In genomic region chr2:27284441-27284840, GRCm38 (mm10) we compare ENCODE assay signal across 19 mouse cellular contexts. TPM values are rescaled to one million over a fixed set of nuclear protein-coding genes. Genes with fewer than 3 reads are reported as not detected.
DNase-seq lines count a peak whose midpoint lies in the region; ATAC-seq lines count a peak whose summit lies in the region.
"Had no signal": no experiment of that assay in that cellular context is flagged by ENCODE, and none has a peak within 500 bp of the region (broad histone marks: within the 10 kb centered on the region; RNA-seq: fewer than 3 reads in every experiment).

No protein-coding gene starts in this region.

- peaks cover 30% of the 10 kb centered on the region for H3K4me1 ChIP-seq in hindbrain, embryonic 10.5 days (replicated peaks)
- H3K4me1 ChIP-seq in hindbrain, embryonic 12.5 days, result peaks cover 4% of the 10 kb centered on the region

- no peak overlapping the region for H3K4me2 ChIP-seq in hindbrain, embryonic 12.5 days (replicated peaks)
- H3K4me2 ChIP-seq: embryonic facial prominence, embryonic 13.5 days; forebrain, embryonic 12.5 days; heart, embryonic 11.5 days; heart, embryonic 15.5 days had no signal

- no peaks in the 10 kb centered on the region for H3K27me3 ChIP-seq in hindbrain, embryonic 10.5 days (ENCODE audit: insufficient read depth, poor library complexity, severe bottlenecking)
- H3K27me3 ChIP-seq in hindbrain, embryonic 12.5 days, result no peaks in the 10 kb centered on the region
- H3K27me3 ChIP-seq: embryonic facial prominence, embryonic 13.5 days; forebrain, embryonic 12.5 days; heart, embryonic 15.5 days had no signal

- no peaks in the 10 kb centered on the region for H3K9me3 ChIP-seq in hindbrain, embryonic 10.5 days
- no peaks in the 10 kb centered on the region for H3K9me3 ChIP-seq in hindbrain, embryonic 12.5 days (replicated peaks)
- H3K9me3 ChIP-seq: embryonic facial prominence, embryonic 13.5 days; forebrain, embryonic 12.5 days; heart, embryonic 15.5 days had no signal

- H3K4me3 ChIP-seq in hindbrain, embryonic 10.5 days, result no peak overlapping the region
- no peak overlapping the region for H3K4me3 ChIP-seq in hindbrain, embryonic 12.5 days
- H3K4me3 ChIP-seq: embryonic facial prominence, embryonic 13.5 days; forebrain, embryonic 12.5 days; heart, embryonic 15.5 days had no signal

- 77% methylated on average over 7 of the region's 7 CpGs for WGBS in hindbrain, embryonic 10.5 days
- WGBS in hindbrain, embryonic 12.5 days, result 72% methylated on average over 7 of the region's 7 CpGs

- no peak for ATAC-seq in hindbrain, embryonic 12.5 days (ENCODE audit: low FRiP score)
- ATAC-seq: forebrain, embryonic 16.5 days had no signal

- peak overlapping the region; percentile 23; the same call in 1 of the 2 replicates for H3K27ac ChIP-seq in hindbrain, embryonic 10.5 days
- no peak overlapping the region for H3K27ac ChIP-seq in hindbrain, embryonic 12.5 days
- H3K27ac ChIP-seq: embryonic facial prominence, embryonic 13.5 days; forebrain, embryonic 12.5 days; heart, embryonic 15.5 days had no signal

- DNase-seq in hindbrain, embryonic 10.5 days (ENCODE audit: low spot score), result no peak
- peak; percentile 66 to 68 for DNase-seq in kidney, adult 8-10 months
- DNase-seq in kidney, postnatal 10 days, result no peak
- DNase-seq in kidney, postnatal 25 days, result peak; percentile 55 to 62
- peak; percentile 39 for DNase-seq in yolk sac, embryonic 10.5 days (ENCODE audit: low spot score)
- DNase-seq in cerebellum, postnatal 36 days, result no peak
- DNase-seq: adrenal gland, postnatal 10 days; cerebellum, adult 11-12 months; cerebellum, adult 9-10 months; cerebellum, postnatal 25 days; gastrocnemius, postnatal 10 days; heart, adult 18-20 months; heart, postnatal 14 days had no signal

- H3K36me3 ChIP-seq in hindbrain, embryonic 10.5 days, result peaks cover 93% of the 10 kb centered on the region
- H3K36me3 ChIP-seq in hindbrain, embryonic 12.5 days, result peaks cover 50% of the 10 kb centered on the region
- H3K36me3 ChIP-seq: heart, embryonic 15.5 days had no signal

- H3K9ac ChIP-seq in hindbrain, embryonic 12.5 days, result no peak overlapping the region
- H3K9ac ChIP-seq: embryonic facial prominence, embryonic 13.5 days; forebrain, embryonic 12.5 days; heart, embryonic 15.5 days had no signal

RNA-seq across cellular contexts. Expression of gene Sardh, which starts 36.3 kb away (rescaled TPM):
- 1.9 and 3.9 TPM in 2 replicates for polyA plus RNA-seq in hindbrain, embryonic 10.5 days (2016; fragmentation: Nextera tagmentation; extraction: Ambion mirVana)
- polyA plus RNA-seq in hindbrain, embryonic 12.5 days (2016; fragmentation: Nextera tagmentation; extraction: Ambion mirVana), result 11.8 and 12.2 TPM in 2 replicates

Comparison
In these comparisons a context has a peak if more than half of its experiments do, and no peak if none do; other contexts are left out.
1. DNase-seq: peak in kidney, adult 8-10 months (2 of 2), kidney, postnatal 25 days (2 of 2) and yolk sac, embryonic 10.5 days (single experiment); none in hindbrain, embryonic 10.5 days (single experiment), kidney, postnatal 10 days (single experiment) and cerebellum, postnatal 36 days (0 of 2).